Mouse (Mus musculus): ENCODE measurements around the gene Tekt5. TPM values are rescaled to one million over a fixed set of nuclear protein-coding genes. Genes with fewer than 3 reads are reported as not detected.

Gene Tekt5
- total RNA-seq, 1 experiment from 2014 or later: 0.23 TPM

DNA sequence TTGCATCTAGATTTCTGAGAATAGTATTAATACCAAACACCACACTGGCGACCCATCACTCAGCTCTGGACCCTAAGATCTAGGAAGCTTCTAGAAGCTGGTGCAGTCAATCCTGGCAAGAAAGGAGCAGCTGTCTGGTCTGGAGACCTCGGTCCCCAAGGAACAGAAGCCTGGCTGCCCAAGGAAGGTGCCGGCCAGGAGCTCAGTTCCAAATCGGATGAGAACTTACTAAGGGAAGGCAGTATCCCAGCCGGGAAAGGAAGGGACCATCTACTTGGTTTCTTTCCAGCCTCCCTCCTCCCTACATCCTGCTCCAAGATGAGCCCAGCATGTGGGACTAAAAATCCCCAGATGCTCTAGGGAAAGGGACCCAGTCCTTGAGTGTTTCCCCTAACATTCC, 84.8 kb downstream of the Tekt5 start:
- ATAC-seq (ENCODE audit: extremely low read depth, insufficient number of reproducible peaks, low FRiP score, poor library complexity, severe bottlenecking): no peak

Other genes starting within 250 kb of the Tekt5 start
- not detected in 2 replicates for gene Rpl39l, start 225.3 kb downstream of the Tekt5 start, total RNA-seq (2017)
- not detected in 2 replicates for gene Atf7ip2, start 202.8 kb downstream of the Tekt5 start, total RNA-seq (2017)
- 0.23 TPM in 1 of 2 replicates, not detected in the other for gene Emp2, start 81.5 kb downstream of the Tekt5 start, total RNA-seq (2017)
- gene Nubp1, start 16.5 kb upstream of the Tekt5 start, total RNA-seq (2017): 44.9 and 49.1 TPM in 2 replicates
- gene Tvp23a, start 51.9 kb upstream of the Tekt5 start, total RNA-seq (2017): 0.23 TPM in 1 of 2 replicates, not detected in the other
- 137 and 148 TPM in 2 replicates for gene Ciita, start 84.6 kb upstream of the Tekt5 start, total RNA-seq (2017)
- gene Dexi, start 147.6 kb upstream of the Tekt5 start, total RNA-seq (2017): 10.4 and 12.5 TPM in 2 replicates
- 21.5 and 23.8 TPM in 2 replicates for gene Clec16a, start 149.8 kb upstream of the Tekt5 start, total RNA-seq (2017)